20 mouse cellular contexts compared by ENCODE assay signal in the genomic region with DNA sequence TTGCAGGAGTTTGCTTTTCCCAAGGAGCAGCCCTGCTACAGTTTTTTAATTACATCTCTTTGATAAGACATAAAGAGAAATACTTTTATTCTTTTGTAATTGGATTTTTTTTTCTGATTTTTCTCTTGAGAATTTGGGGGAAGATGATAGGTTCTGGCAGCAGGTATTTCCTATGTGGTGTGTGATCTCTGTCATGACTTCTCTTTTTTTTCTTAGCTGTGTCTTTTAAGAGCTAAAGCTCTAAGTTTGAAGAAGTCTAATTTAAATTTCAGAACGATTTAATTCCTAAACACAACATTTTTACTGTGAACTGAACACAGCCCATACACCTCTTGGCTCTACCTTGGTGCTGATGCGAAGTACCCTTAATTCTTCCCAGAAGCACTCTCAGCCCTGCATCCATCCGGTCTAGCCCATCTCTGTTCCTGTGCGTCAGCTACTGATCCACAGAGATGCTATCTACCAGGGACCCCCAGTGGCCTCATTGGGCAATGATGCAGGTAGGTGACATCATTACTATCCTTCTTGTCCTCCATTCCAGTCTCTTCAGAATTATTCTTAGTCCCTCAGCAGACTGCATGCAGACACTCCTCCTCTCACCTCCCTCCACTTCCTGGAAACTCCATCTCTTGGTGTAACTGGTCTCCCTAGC. TPM values are rescaled to one million over a fixed set of nuclear protein-coding genes. Genes with fewer than 3 reads are reported as not detected.
DNase-seq lines count a peak whose midpoint lies in the region; ATAC-seq and TF ChIP-seq lines count a peak whose summit lies in the region.
"Had no signal": no experiment of that assay in that cellular context is flagged by ENCODE, and none has a peak within 500 bp of the region (broad histone marks: within the 10 kb centered on the region; RNA-seq: fewer than 3 reads in every experiment).

No protein-coding gene starts in this region.

- H3K4me2 ChIP-seq in CH12.LX (ENCODE audit: insufficient read depth, low read depth, poor library complexity, severe bottlenecking): no peak overlapping the region
- H3K4me2 ChIP-seq in midbrain, postnatal 0 days (ENCODE audit: low read depth, low read length, poor library complexity, severe bottlenecking): no peak overlapping the region
- H3K4me2 ChIP-seq: embryonic facial prominence, embryonic 13.5 days; forebrain, embryonic 12.5 days; heart, embryonic 13.5 days; hindbrain, embryonic 13.5 days; intestine, embryonic 15.5 days had no signal

- no peak for DNase-seq in CH12.LX (ENCODE audit: extremely low read depth)
- no peak for DNase-seq in B cell, adult 2 months
- DNase-seq in midbrain, postnatal 0 days (ENCODE audit: low spot score): no peak
- no peak for DNase-seq in natural killer cell, adult 2 months (ENCODE audit: low spot score in 2 of 2)
- DNase-seq: adrenal gland, postnatal 10 days; cerebellum, adult 11-12 months; cerebellum, adult 9-10 months; cerebellum, postnatal 25 days; gastrocnemius, postnatal 10 days; heart, adult 2 months; heart, postnatal 36 days had no signal

- no peaks in the 10 kb centered on the region for H3K79me2 ChIP-seq in CH12.LX (replicated peaks; ENCODE audit: control insufficient read depth, extremely low read depth, insufficient read depth, poor library complexity, severe bottlenecking)

- peak; percentile 20 for ATAC-seq in CD4-positive, CD25-positive, alpha-beta regulatory T cell, adult 4 months
- 0 out of 2 replicates have a peak, but pooled peaks have one; percentile 40 for ATAC-seq in common myeloid progenitor, adult 5-6 weeks (replicated peaks; ENCODE audit: low read depth, poor library complexity, severe bottlenecking)
- 0 out of 2 replicates have a peak, but pooled peaks have one; percentile 9 for ATAC-seq in megakaryocyte progenitor cell, adult 5-6 weeks (replicated peaks; ENCODE audit: poor library complexity)
- no peak for ATAC-seq in midbrain, postnatal 0 days (ENCODE audit: low FRiP score)
- ATAC-seq: forebrain, embryonic 16.5 days; intestine, embryonic 15.5 days had no signal

- H3K27ac ChIP-seq in CH12.LX (ENCODE audit: insufficient read depth, low read depth): no peak overlapping the region
- H3K27ac ChIP-seq in midbrain, postnatal 0 days (ENCODE audit: low read depth, low read length): no peak overlapping the region
- H3K27ac ChIP-seq: embryonic facial prominence, embryonic 13.5 days; forebrain, embryonic 12.5 days; heart, adult 2 months; heart, embryonic 13.5 days; hindbrain, embryonic 13.5 days; intestine, embryonic 15.5 days had no signal

- TF ChIP-seq POLR2A in CH12.LX (IDR thresholded peaks at IDR 0.05; ENCODE audit: low read depth, low read length): no peak

- no peak for TF ChIP-seq EP300 in CH12.LX (IDR thresholded peaks at IDR 0.05; ENCODE audit: low read length)

- H3K9ac ChIP-seq in CH12.LX (ENCODE audit: insufficient read depth, low read depth): no peak overlapping the region
- no peak overlapping the region for H3K9ac ChIP-seq in midbrain, postnatal 0 days (replicated peaks; ENCODE audit: low read length, poor library complexity, severe bottlenecking)
- H3K9ac ChIP-seq: embryonic facial prominence, embryonic 13.5 days; forebrain, embryonic 12.5 days; heart, embryonic 13.5 days; hindbrain, embryonic 13.5 days; intestine, embryonic 15.5 days had no signal

- H3K4me1 ChIP-seq in CH12.LX (ENCODE audit: control insufficient read depth in 1 of 2, insufficient read depth in 2 of 2): peaks cover 0 to 4% of the 10 kb centered on the region in 2 experiments; a peak in 1 of 4 replicates
- no peaks in the 10 kb centered on the region for H3K4me1 ChIP-seq in midbrain, postnatal 0 days (ENCODE audit: insufficient read depth, low read length)
- H3K4me1 ChIP-seq: embryonic facial prominence, embryonic 13.5 days; forebrain, embryonic 12.5 days; heart, embryonic 13.5 days; hindbrain, embryonic 13.5 days; intestine, embryonic 15.5 days had no signal

- H3K27me3 ChIP-seq in CH12.LX (replicated peaks): no peaks in the 10 kb centered on the region
- no peaks in the 10 kb centered on the region for H3K27me3 ChIP-seq in midbrain, postnatal 0 days (ENCODE audit: insufficient read depth, low read length)
- H3K27me3 ChIP-seq: embryonic facial prominence, embryonic 13.5 days; forebrain, embryonic 12.5 days; heart, embryonic 13.5 days; hindbrain, embryonic 13.5 days; intestine, embryonic 15.5 days had no signal

- no peaks in the 10 kb centered on the region for H3K36me3 ChIP-seq in CH12.LX (replicated peaks in 1 of 2; ENCODE audit: control insufficient read depth in 1 of 2, insufficient read depth in 1 of 2, low read length in 1 of 2)
- no peaks in the 10 kb centered on the region for H3K36me3 ChIP-seq in midbrain, postnatal 0 days (ENCODE audit: insufficient read depth, low read length)
- H3K36me3 ChIP-seq: embryonic facial prominence, embryonic 13.5 days; forebrain, embryonic 12.5 days; heart, embryonic 13.5 days; hindbrain, embryonic 13.5 days; intestine, embryonic 15.5 days had no signal

- no peaks in the 10 kb centered on the region for H3K9me3 ChIP-seq in CH12.LX (replicated peaks; ENCODE audit: low read length)
- H3K9me3 ChIP-seq in midbrain, postnatal 0 days (ENCODE audit: low read length): no peaks in the 10 kb centered on the region
- H3K9me3 ChIP-seq: embryonic facial prominence, embryonic 13.5 days; forebrain, embryonic 12.5 days; heart, embryonic 13.5 days; hindbrain, embryonic 13.5 days; intestine, embryonic 15.5 days had no signal

- peak; percentile 59 for TF ChIP-seq RAD21 in CH12.LX (IDR thresholded peaks at IDR 0.05; ENCODE audit: low read depth, low read length)

- WGBS in midbrain, postnatal 0 days: 75% methylated on average over 4 of the region's 4 CpGs

- no peak overlapping the region for H3K4me3 ChIP-seq in CH12.LX (replicated peaks in 1 of 3; ENCODE audit: low read depth in 2 of 3, low read length in 2 of 3, poor library complexity in 1 of 3)
- no peak overlapping the region for H3K4me3 ChIP-seq in midbrain, postnatal 0 days (ENCODE audit: low read depth, low read length)
- H3K4me3 ChIP-seq: embryonic facial prominence, embryonic 13.5 days; forebrain, embryonic 12.5 days; heart, adult 2 months; heart, embryonic 13.5 days; hindbrain, embryonic 13.5 days; intestine, embryonic 15.5 days had no signal

- dilution Hi-C loops in CH12.LX (cut with MboI; ENCODE audit: extremely low pct_ligation_motif_present, extremely low pct_unique_long_range_greater_than_20kb, low sequenced_read_pairs): no loop called here

- peak in 1 of 2 experiments; percentile 39; a peak in 2 of 4 replicates for TF ChIP-seq CTCF in CH12.LX (conservative IDR thresholded peaks at IDR 0.05 in 1 of 2, IDR thresholded peaks at IDR 0.05 in 1 of 2; ENCODE audit: low read depth in 2 of 2, low read length in 2 of 2)
- no peak for TF ChIP-seq CTCF in midbrain, postnatal 0 days (IDR thresholded peaks at IDR 0.05)

- in situ Hi-C loops in CH12.LX (cut with MboI; ENCODE audit: low pct_ligation_motif_present, low pct_unique_long_range_greater_than_20kb, low sequenced_read_pairs): loop anchor here (25.0 kb wide), 1 partner anchor 639 kb away; no protein-coding TSS in a partner anchor

TF ChIP-seq in CH12.LX, 34 proteins besides CTCF, POLR2A, EP300 and RAD21:
- peak; percentile 35; the same call in 1 of the 2 replicates for TF ChIP-seq SMC3 (IDR thresholded peaks at IDR 0.05; ENCODE audit: low read depth, low read length)
- TF ChIP-seq JUND (conservative IDR thresholded peaks at IDR 0.05; ENCODE audit: low read depth, low read length): no peak

RNA-seq across cellular contexts. Expression of a gene that starts 14.8 kb away (rescaled TPM):
- 10 to 100 TPM; 15.2 to 16.1 TPM for polyA plus RNA-seq in CD4-positive, CD25-positive, alpha-beta regulatory T cell, adult 4 months (2017; shearing (Covaris generic))
- total RNA-seq in CH12.LX (2012; rRNA removed) (9.0 and 10.2 TPM in 2 replicates), CH12.LX (2014; rRNA removed) (22.1 and 25.2 TPM in 2 replicates)
- polyA plus RNA-seq in CH12.LX (2012; ENCODE audit: insufficient read length, low read depth): 25.0 and 27.3 TPM in 2 replicates
- 34.8 and 39.5 TPM in 2 replicates for total RNA-seq in common myeloid progenitor, adult 5-6 weeks (2017)
- 33.0 and 35.2 TPM in 2 replicates for total RNA-seq in megakaryocyte progenitor cell, adult 5-6 weeks (2015)
- total RNA-seq in megakaryocyte progenitor cell, adult 5-6 weeks (2017): 40.5 and 40.9 TPM in 2 replicates
- 32.9 and 60.9 TPM in 2 replicates for total RNA-seq in midbrain, postnatal 0 days (2014; rRNA removed)
- 57.0 and 57.9 TPM in 2 replicates for polyA plus RNA-seq in midbrain, postnatal 0 days (2015; fragmentation: Nextera tagmentation; extraction: Ambion mirVana)
